Mouse (Mus musculus) heart, adult 18-20 months (tissue): Measurements from ENCODE around the gene Deaf1. TPM values are rescaled to one million over a fixed set of nuclear protein-coding genes. Genes with fewer than 3 reads are reported as not detected.
A peak's percentile ranks its signal among the peaks of the same experiment; 100 is the strongest.

Source experiments
- DNase-seq, 2 experiments: peaks; one replicate each; pipeline ENCODE4 v3.0.0; 2021 to 2022; ENCODE audit warnings: mixed read lengths in 1 of 2
- total RNA-seq, 2 experiments: library from RNA; stranded (reverse); gene quantifications; 2 replicates each; pipeline ENCODE4 v1.2.3; 2021

Gene Deaf1
- total RNA-seq, 2 experiments from 2014 or later: 11.7 to 12.6 TPM

- DNase-seq: no peak
Measured at GRCm38 (mm10) chr7:141339215-141339920, 11.9 kb upstream of the Deaf1 start.

GRCm38 (mm10) chr7:141338576-141339131 lies 11.2 kb upstream of the Deaf1 start, which contains the start of gene Eps8l2:
Gene Eps8l2 (plus strand): TSS chr7:141338880.
- DNase-seq: peak in 1 of 2 experiments; percentile 27

- no peak for DNase-seq
Measured at GRCm38 (mm10) chr7:141337716-141338416, 10.4 kb upstream of the Deaf1 start.

- DNase-seq: no peak
Measured at GRCm38 (mm10) chr7:141336296-141336695, 8.8 kb upstream of the Deaf1 start.

- no peak for DNase-seq
Measured at GRCm38 (mm10) chr7:141335682-141336081, 8.2 kb upstream of the Deaf1 start.

DNA sequence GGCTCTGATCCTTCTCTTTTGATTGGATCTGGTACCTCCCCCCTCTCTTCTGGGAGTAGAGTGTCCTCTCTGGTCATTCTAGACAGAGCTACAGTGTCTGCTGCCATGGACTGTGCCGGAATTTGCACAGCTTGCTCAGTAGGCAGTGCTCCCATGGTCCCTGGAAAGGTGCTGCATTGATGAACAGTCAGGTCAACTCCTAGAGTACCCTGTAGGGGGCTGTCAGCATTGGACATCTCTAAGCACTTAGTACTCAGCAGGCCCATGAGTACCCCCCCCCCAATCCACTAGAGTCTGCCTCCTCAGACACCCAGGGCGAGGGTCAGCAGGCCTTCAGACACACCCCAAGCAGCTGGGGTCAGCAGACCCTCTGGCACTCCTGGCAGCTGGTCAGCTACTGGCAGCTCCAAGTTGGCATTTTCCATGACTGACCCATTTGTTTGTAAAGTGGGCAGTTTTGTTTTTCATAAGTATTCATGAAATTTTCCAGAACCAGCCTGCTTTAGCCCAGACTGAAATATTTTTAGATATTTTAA lies 7.6 kb upstream of the Deaf1 start:
- no peak for DNase-seq

DNA sequence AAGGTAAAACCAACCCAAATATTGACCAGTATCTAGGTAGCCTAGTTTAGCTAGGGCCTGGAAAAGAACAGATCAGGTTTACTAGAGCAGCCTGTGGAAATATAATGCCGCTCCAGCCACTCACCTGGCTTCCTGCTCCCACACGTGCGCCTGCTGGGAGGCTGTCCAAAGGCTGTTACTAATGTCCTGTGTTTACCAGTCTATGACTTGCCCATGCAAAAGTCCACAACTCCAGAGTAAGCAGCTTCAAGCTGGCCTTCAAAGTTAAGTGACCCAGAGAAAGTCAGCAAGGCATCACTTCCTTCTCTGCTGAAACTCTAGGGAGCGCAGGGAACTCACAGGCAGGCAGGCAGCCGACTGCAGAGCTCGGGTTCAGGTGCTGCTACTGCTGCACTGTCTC lies 4.5 kb upstream of the Deaf1 start:
- DNase-seq: no peak

DNA sequence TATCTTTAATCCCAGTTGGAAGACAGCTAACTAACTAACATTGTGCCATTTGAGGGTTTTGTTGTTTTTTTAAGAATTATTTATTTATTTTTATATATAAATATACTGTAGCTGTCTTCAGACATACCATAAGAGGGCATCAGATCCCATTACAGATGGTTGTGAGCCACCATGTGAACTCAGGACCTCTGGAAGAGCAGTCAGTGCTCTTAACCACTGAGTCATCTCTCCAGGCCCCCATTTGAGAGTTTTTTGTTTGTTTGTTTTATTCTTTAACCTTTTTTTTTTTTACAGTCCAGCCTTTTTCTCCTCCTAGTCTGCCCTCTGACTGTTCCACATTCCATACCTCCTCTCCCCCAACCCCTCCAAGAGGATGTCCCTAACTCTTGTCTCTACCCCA lies 3.2 kb upstream of the Deaf1 start:
- DNase-seq: no peak

GRCm38 (mm10) chr7:141328373-141328990 lies 992 bp upstream of the Deaf1 start:
- DNase-seq: no peak

DNA sequence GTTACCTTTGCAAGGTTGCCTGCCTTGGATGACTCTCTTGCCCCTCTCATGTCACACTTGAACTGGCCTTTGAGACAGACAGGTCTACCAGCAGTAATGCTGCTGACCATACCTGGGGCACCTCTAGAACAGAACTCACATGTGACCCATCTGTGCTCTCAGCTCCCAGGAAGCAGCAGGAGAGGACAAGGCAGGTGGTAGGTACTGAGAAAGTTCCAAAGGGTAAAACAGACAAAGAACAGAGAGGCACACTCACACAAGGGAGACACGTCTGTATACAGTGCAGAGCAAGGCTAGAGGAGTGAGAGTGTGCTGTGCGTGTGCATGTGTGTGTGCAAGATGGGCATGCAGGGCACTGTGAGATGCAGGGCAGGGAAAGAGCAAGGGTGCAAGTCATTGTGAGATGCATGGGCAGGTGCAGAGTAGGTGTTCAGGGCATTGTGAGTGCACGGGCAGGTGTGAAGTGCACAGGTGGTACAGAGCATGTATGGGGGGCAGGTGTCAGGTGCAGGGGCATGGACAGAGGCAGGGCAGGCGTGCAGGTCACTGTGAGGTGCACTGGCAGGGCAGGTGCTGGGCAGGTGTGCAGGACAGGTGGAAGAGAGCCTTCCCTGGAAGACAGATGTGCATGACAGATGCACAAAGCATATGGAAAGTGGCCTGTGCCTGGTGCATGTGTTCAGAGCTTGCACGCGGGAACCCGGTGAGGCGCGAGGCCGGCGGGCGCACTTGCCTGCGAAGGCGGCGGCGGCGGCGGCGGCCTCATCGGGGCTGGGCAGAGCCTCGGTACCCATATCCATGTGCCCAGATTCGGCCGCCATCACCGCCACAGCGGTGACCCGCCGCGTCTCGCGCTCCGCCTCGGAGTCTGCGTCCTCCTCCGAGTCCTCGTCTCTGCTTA lies 694 bp downstream of the Deaf1 start:
- DNase-seq: peak in 1 of 2 experiments; percentile 21

- no peak for DNase-seq
Measured at GRCm38 (mm10) chr7:141324686-141325085, 2.8 kb downstream of the Deaf1 start.

GRCm38 (mm10) chr7:141319446-141319845 lies 8.0 kb downstream of the Deaf1 start:
- no peak for DNase-seq

GRCm38 (mm10) chr7:141317619-141318132 lies 9.8 kb downstream of the Deaf1 start:
- DNase-seq: no peak

DNA sequence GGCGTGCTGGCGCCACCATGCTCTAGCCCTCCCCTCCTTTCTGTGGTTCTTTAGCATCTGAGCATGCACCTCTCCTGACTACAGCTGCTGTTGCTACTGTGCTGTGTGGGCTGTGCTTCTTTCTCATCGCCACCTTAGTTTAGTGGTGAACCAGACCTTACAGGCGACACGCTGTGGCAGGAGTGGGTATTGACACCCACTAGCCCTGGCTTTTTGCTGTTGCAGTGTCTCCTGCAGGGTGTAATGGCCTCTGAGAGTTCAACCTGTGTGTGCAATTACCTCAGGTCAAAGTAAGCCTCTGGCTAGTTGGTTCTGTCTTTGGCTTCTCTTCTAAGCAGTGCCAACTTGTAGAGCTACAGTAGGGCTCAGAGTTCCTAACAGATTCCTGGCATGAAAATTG lies 11.5 kb downstream of the Deaf1 start:
- no peak for DNase-seq

- no peak for DNase-seq
Measured at GRCm38 (mm10) chr7:141315076-141315475, 12.4 kb downstream of the Deaf1 start.

DNA sequence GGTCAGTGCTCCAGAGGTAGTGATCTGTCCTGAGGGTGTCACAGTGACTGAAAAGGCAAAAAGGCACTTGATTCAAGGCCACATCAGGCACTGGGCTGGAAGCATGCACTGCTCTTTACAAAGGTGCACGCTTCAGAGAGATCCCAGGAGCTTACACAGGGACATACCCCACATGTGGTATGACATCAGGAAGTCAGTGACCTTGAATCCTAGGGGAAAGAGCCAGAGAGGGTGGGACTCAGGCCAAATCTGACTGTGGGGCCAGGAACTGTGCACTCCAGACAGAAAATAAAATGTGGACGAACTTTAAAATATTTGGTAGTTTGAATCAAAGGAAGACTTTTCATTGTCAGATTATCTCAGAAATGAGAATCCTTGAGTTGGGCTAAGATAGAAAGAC lies 13.1 kb downstream of the Deaf1 start:
- no peak for DNase-seq

GRCm38 (mm10) chr7:141304537-141304936 lies 23.0 kb downstream of the Deaf1 start:
- no peak for DNase-seq

GRCm38 (mm10) chr7:141302702-141303268 lies 24.7 kb downstream of the Deaf1 start:
- no peak for DNase-seq

GRCm38 (mm10) chr7:141301386-141301785 lies 26.1 kb downstream of the Deaf1 start:
- no peak for DNase-seq

DNA sequence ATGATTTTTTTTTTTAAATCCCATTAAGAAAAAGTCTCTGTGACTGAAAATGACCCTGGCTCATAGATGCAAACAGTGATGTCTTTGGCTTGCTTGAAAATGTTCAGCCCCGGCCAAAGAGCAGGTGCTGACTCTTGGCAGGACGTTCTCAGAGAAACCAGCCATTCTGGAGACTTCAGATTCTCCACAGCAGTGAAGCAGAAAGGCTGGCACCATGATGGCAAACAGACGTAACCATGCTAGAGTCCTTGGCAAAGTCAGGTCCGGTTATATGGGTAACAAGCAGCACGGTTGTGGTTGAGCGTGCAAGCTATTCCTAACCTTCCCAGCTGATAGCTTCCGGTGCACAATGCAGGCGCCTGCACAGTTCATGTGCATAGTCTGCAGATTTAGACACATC lies 28.3 kb downstream of the Deaf1 start:
- DNase-seq: no peak
